Mouse (Mus musculus): Measurements from ENCODE around the gene Elmod3. TPM values are rescaled to one million over a fixed set of nuclear protein-coding genes. Genes with fewer than 3 reads are reported as not detected.

The Elmod3 gene
- total and polyA plus RNA-seq, 3 experiments = 4.2 to 9.0 (median 7.1) TPM

GRCm38 (mm10) chr6:72565506-72565905 lies 32.7 kb downstream of the Elmod3 start:
- Histone ChIP-seq H3K4me3 (replicated peaks in 1 of 3; ENCODE audit: low read depth in 2 of 3, low read length in 2 of 3, poor library complexity in 1 of 3) (no peak overlapping the region), H3K36me3 (replicated peaks in 1 of 2; ENCODE audit: control insufficient read depth in 1 of 2, insufficient read depth in 1 of 2, low read length in 1 of 2) (peaks cover 40 to 71% of the 10 kb centered on the region in 2 experiments), H3K4me2 (ENCODE audit: insufficient read depth, low read depth, poor library complexity, severe bottlenecking) (no peak overlapping the region), H3K27ac (ENCODE audit: insufficient read depth, low read depth) (no peak overlapping the region), H3K9ac (ENCODE audit: insufficient read depth, low read depth) (no peak overlapping the region), H3K9me3 (replicated peaks; ENCODE audit: low read length) (no peaks in the 10 kb centered on the region), H3K4me1 (ENCODE audit: control insufficient read depth in 1 of 2, insufficient read depth in 2 of 2) (peaks cover 0 to 6% of the 10 kb centered on the region in 2 experiments; a peak in 1 of 4 replicates), H3K27me3 (replicated peaks) (no peaks in the 10 kb centered on the region), H3K79me2 (replicated peaks; ENCODE audit: control insufficient read depth, extremely low read depth, insufficient read depth, poor library complexity, severe bottlenecking) (no peaks in the 10 kb centered on the region)
- TF ChIP-seq EP300 (IDR thresholded peaks at IDR 0.05; ENCODE audit: low read length) (no peak), JUND (conservative IDR thresholded peaks at IDR 0.05; ENCODE audit: low read depth, low read length) (no peak)
- in situ Hi-C loops (cut with MboI; ENCODE audit: low pct_ligation_motif_present, low pct_unique_long_range_greater_than_20kb, low sequenced_read_pairs) = no loop called here
- dilution Hi-C loops (cut with MboI; ENCODE audit: extremely low pct_ligation_motif_present, extremely low pct_unique_long_range_greater_than_20kb, low sequenced_read_pairs) = no loop called here
- DNase-seq (ENCODE audit: extremely low read depth) = no peak

DNA sequence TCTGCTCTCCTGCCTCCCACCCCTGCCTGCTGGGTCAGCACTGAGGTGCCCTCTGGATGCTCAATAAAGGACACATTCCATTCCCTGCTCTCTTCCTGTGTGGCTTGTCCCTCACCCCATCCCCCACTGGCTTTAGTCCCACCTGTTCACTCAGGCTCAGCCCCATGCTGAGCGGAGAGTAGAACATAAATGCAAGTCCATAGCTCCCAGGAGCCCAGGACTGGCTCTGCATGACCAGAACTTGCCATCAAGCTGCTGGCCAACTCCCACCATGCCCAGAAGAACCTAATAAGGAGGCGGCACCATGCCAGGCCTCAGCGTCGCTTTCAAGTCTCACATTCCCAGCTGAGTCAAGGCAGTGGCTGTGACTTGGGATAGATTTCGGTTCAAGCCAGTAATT lies 35.3 kb downstream of the Elmod3 start:
- no peak overlapping the region for H3K9ac ChIP-seq (ENCODE audit: insufficient read depth, low read depth)
- dilution Hi-C loops (cut with MboI; ENCODE audit: extremely low pct_ligation_motif_present, extremely low pct_unique_long_range_greater_than_20kb, low sequenced_read_pairs) = no loop called here
- peaks cover 45 to 74% of the 10 kb centered on the region in 2 experiments for H3K36me3 ChIP-seq (replicated peaks in 1 of 2; ENCODE audit: control insufficient read depth in 1 of 2, insufficient read depth in 1 of 2, low read length in 1 of 2)
- no peak overlapping the region for H3K4me2 ChIP-seq (ENCODE audit: insufficient read depth, low read depth, poor library complexity, severe bottlenecking)
- TF ChIP-seq MEF2A (IDR thresholded peaks at IDR 0.05; ENCODE audit: borderline replicate concordance, low read depth, low read length) = no peak
- no peak for TF ChIP-seq CHD2 (IDR thresholded peaks at IDR 0.05; ENCODE audit: low read length)
- TF ChIP-seq MAFK (IDR thresholded peaks at IDR 0.05; ENCODE audit: insufficient replicate concordance, low read length) = no peak
- TF ChIP-seq JUN (IDR thresholded peaks at IDR 0.05; ENCODE audit: insufficient read depth, low read depth, low read length) = no peak
- TF ChIP-seq ZMIZ1 (IDR thresholded peaks at IDR 0.05; ENCODE audit: low read depth, low read length) = no peak
- in situ Hi-C loops (cut with MboI; ENCODE audit: low pct_ligation_motif_present, low pct_unique_long_range_greater_than_20kb, low sequenced_read_pairs) = no loop called here
- H3K27me3 ChIP-seq (replicated peaks) = no peaks in the 10 kb centered on the region
- no peaks in the 10 kb centered on the region for H3K9me3 ChIP-seq (replicated peaks; ENCODE audit: low read length)
- H3K27ac ChIP-seq (ENCODE audit: insufficient read depth, low read depth) = no peak overlapping the region
- DNase-seq (ENCODE audit: extremely low read depth) = no peak
- peaks cover 0 to 6% of the 10 kb centered on the region in 2 experiments; a peak in 1 of 4 replicates for H3K4me1 ChIP-seq (ENCODE audit: control insufficient read depth in 1 of 2, insufficient read depth in 2 of 2)
- no peak overlapping the region for H3K4me3 ChIP-seq (replicated peaks in 1 of 3; ENCODE audit: low read depth in 2 of 3, low read length in 2 of 3, poor library complexity in 1 of 3)
- no peaks in the 10 kb centered on the region for H3K79me2 ChIP-seq (replicated peaks; ENCODE audit: control insufficient read depth, extremely low read depth, insufficient read depth, poor library complexity, severe bottlenecking)

- Histone ChIP-seq H3K79me2 (replicated peaks; ENCODE audit: control insufficient read depth, extremely low read depth, insufficient read depth, poor library complexity, severe bottlenecking) (no peaks in the 10 kb centered on the region), H3K36me3 (replicated peaks in 1 of 2; ENCODE audit: control insufficient read depth in 1 of 2, insufficient read depth in 1 of 2, low read length in 1 of 2) (peaks cover 49 to 74% of the 10 kb centered on the region in 2 experiments), H3K4me3 (replicated peaks in 1 of 3; ENCODE audit: low read depth in 2 of 3, low read length in 2 of 3, poor library complexity in 1 of 3) (no peak overlapping the region), H3K4me2 (ENCODE audit: insufficient read depth, low read depth, poor library complexity, severe bottlenecking) (no peak overlapping the region), H3K9me3 (replicated peaks; ENCODE audit: low read length) (no peaks in the 10 kb centered on the region), H3K9ac (ENCODE audit: insufficient read depth, low read depth) (no peak overlapping the region), H3K4me1 (ENCODE audit: control insufficient read depth in 1 of 2, insufficient read depth in 2 of 2) (peaks cover 0 to 6% of the 10 kb centered on the region in 2 experiments; a peak in 1 of 4 replicates), H3K27me3 (replicated peaks) (no peaks in the 10 kb centered on the region), H3K27ac (ENCODE audit: insufficient read depth, low read depth) (no peak overlapping the region)
- DNase-seq (ENCODE audit: extremely low read depth) = no peak
- in situ Hi-C loops (cut with MboI; ENCODE audit: low pct_ligation_motif_present, low pct_unique_long_range_greater_than_20kb, low sequenced_read_pairs) (no loop called here), dilution Hi-C loops (cut with MboI; ENCODE audit: extremely low pct_ligation_motif_present, extremely low pct_unique_long_range_greater_than_20kb, low sequenced_read_pairs) (no loop called here)
- no peak for TF ChIP-seq BHLHE40 (IDR thresholded peaks at IDR 0.05; ENCODE audit: low read depth, low read length)
- no peak for TF ChIP-seq CHD1 (IDR thresholded peaks at IDR 0.05; ENCODE audit: low read depth, low read length)
- TF ChIP-seq E2F4 (IDR thresholded peaks at IDR 0.05; ENCODE audit: insufficient replicate concordance, low read depth, low read length) = no peak
Measured at GRCm38 (mm10) chr6:72562486-72562885, 35.7 kb downstream of the Elmod3 start.
